Mouse (Mus musculus): ENCODE data around the gene BC016579. TPM values are rescaled to one million over a fixed set of nuclear protein-coding genes. Genes with fewer than 3 reads are reported as not detected.
A peak's percentile ranks its signal among the peaks of the same experiment; 100 is the strongest.

The BC016579 gene
- polyA plus RNA-seq, 1 experiment from 2014 or later: 0.24 TPM

DNA sequence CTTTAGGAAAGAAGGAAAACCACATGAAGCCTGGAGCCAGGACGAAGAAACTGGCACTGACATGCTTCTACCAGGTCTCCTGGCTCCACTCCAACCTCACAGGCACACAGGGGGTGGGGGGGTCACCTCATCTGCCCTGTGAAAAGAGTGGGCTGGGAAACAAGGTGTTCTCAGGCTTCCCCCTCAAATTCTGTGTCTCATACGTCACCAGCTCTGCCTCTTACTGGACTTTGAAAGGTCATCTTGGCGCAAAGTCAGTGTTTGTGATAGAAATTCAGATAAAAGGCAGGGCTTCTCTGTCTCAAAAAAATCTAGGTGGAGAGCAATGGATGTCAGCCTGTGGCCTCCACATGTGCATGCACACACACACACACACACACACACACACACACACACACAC is 12.6 kb downstream of the BC016579 start:
- H3K27me3 ChIP-seq: no peaks in the 10 kb centered on the region
- H3K4me2 ChIP-seq: no peak overlapping the region
- no peaks in the 10 kb centered on the region for H3K9me3 ChIP-seq (replicated peaks)
- no peak for DNase-seq
- no peak for ATAC-seq (ENCODE audit: low read depth)
- 45% methylated on average over 3 of the region's 3 CpGs for WGBS (ENCODE audit: insufficient replicate concordance)
- H3K9ac ChIP-seq: no peak overlapping the region
- no peaks in the 10 kb centered on the region for H3K36me3 ChIP-seq
- H3K4me1 ChIP-seq (replicated peaks): 0 out of 2 replicates have a peak, but pooled peaks cover 6% of the 10 kb centered on the region
- H3K27ac ChIP-seq: no peak overlapping the region
- no peak overlapping the region for H3K4me3 ChIP-seq (replicated peaks)

DNA sequence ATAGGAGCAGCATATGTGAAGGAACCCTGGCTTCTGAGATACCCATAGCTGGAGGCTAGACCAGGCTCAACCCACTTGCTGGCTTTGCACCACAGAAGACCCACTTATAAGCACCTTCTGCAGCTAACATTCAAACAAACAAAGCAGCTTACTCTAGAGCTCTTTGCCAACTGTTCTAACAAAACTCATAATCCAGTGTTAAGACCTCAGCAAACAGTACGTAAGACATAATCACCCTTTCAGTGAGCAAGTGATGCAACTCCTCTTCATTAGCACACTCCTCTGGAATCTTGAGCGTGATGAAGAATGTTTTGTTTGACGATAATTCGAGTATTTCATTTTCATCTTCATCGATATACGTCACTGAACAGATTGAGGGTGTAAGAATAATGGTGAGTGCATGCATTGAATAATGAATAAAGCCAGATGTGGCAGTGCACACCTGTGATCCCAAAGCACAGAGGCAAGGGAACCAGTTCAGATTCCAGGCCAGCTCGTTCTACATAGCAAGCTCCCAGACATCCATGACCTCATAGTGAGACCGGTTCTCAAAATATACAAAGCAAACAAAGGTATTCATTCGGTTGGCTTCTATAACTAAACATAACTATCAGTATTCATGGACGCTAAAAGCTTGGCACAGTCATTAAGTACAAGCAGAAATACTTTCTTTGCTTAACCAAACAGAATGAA is 13.7 kb downstream of the BC016579 start:
- Histone ChIP-seq H3K4me3 (replicated peaks) (no peak overlapping the region), H3K4me1 (replicated peaks) (0 out of 2 replicates have a peak, but pooled peaks cover 6% of the 10 kb centered on the region), H3K27ac (no peak overlapping the region), H3K9me3 (replicated peaks) (no peaks in the 10 kb centered on the region), H3K27me3 (no peaks in the 10 kb centered on the region), H3K4me2 (no peak overlapping the region), H3K36me3 (no peaks in the 10 kb centered on the region), H3K9ac (no peak overlapping the region)
- WGBS (ENCODE audit: insufficient replicate concordance): 75% methylated on average over 10 of the region's 10 CpGs
- no peak for DNase-seq
- ATAC-seq (ENCODE audit: low read depth): no peak

DNA sequence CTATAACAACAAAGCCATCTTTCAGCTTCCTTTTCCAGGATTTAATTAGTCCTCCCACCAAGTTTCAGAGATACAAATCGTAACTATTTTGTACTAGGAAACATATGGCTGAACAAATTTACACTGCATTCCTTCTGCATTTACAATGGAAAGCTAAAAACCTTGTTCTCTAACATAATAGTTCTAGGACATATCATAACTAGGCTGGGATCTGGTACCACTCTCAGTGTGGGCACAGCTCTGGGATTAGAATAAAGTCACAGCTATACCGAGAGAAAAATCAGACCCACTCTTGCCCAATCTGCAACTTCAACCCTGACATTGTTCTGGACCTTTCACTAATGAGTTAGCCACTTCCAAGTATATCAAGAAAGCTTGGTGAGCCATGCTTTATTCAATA is 18.0 kb downstream of the BC016579 start:
- H3K9me3 ChIP-seq (replicated peaks): no peaks in the 10 kb centered on the region
- no peak overlapping the region for H3K27ac ChIP-seq
- H3K4me1 ChIP-seq (replicated peaks): no peaks in the 10 kb centered on the region
- WGBS (ENCODE audit: insufficient replicate concordance): 69% methylated on average over 2 of the region's 2 CpGs
- no peaks in the 10 kb centered on the region for H3K27me3 ChIP-seq
- H3K4me2 ChIP-seq: no peak overlapping the region
- DNase-seq: no peak
- no peak for ATAC-seq (ENCODE audit: low read depth)
- no peak overlapping the region for H3K4me3 ChIP-seq (replicated peaks)
- H3K36me3 ChIP-seq: no peaks in the 10 kb centered on the region
- no peak overlapping the region for H3K9ac ChIP-seq

- no peak overlapping the region for H3K27ac ChIP-seq
- H3K4me1 ChIP-seq (replicated peaks): no peaks in the 10 kb centered on the region
- no peak overlapping the region for H3K9ac ChIP-seq
- DNase-seq (no peak), ATAC-seq (ENCODE audit: low read depth) (no peak)
- no peak overlapping the region for H3K4me2 ChIP-seq
- H3K4me3 ChIP-seq (replicated peaks): no peak overlapping the region
- 72% methylated on average over 4 of the region's 4 CpGs for WGBS (ENCODE audit: insufficient replicate concordance)
- H3K9me3 ChIP-seq (replicated peaks): no peaks in the 10 kb centered on the region
- H3K36me3 ChIP-seq: no peaks in the 10 kb centered on the region
- no peaks in the 10 kb centered on the region for H3K27me3 ChIP-seq
Observed at GRCm38 (mm10) chr16:45632420-45632819, 21.4 kb downstream of the BC016579 start.

- H3K27me3 ChIP-seq: no peaks in the 10 kb centered on the region
- no peaks in the 10 kb centered on the region for H3K9me3 ChIP-seq (replicated peaks)
- H3K36me3 ChIP-seq: no peaks in the 10 kb centered on the region
- no peak overlapping the region for H3K4me2 ChIP-seq
- H3K4me1 ChIP-seq (replicated peaks): no peaks in the 10 kb centered on the region
- WGBS (ENCODE audit: insufficient replicate concordance): 49% methylated on average over 5 of the region's 5 CpGs
- no peak overlapping the region for H3K9ac ChIP-seq
- peak; percentile 20 for DNase-seq
- H3K4me3 ChIP-seq (replicated peaks): no peak overlapping the region
- ATAC-seq (ENCODE audit: low read depth): no peak
- H3K27ac ChIP-seq: no peak overlapping the region
Observed at GRCm38 (mm10) chr16:45630347-45630960, 23.4 kb downstream of the BC016579 start.

DNA sequence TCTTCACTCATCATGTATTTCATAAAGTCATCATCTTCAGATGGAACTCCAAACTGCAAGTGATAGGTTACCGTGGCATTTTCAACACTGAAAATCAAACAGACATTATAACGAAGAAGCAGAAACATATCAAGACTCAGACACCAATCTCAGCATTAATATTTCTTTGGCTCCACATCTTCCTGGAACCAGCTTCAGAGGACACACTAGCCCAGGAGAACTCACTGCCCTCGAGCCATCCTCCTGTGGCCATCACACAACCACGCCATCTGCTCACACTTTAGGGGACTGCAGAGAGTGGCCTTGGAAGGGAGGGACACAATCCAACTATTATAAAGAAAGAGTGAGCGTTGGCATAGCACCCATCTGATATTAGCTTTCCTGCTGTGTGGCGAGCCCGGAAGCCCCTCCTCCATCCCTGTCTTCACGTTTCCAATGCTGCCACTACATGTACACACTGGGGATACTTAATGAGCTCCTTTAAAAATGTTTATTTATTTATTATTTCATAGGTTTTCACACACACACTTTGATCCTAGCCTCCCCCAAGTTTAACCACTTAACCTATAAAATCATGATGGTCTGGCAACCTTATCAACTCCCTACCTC is 24.3 kb downstream of the BC016579 start:
- no peak for ATAC-seq (ENCODE audit: low read depth)
- H3K36me3 ChIP-seq: no peaks in the 10 kb centered on the region
- 0 out of 2 replicates have a peak, but pooled peaks cover 5% of the 10 kb centered on the region for H3K4me1 ChIP-seq (replicated peaks)
- no peaks in the 10 kb centered on the region for H3K27me3 ChIP-seq
- DNase-seq: no peak
- no peak overlapping the region for H3K4me3 ChIP-seq (replicated peaks)
- 65% methylated on average over 8 of the region's 8 CpGs for WGBS (ENCODE audit: insufficient replicate concordance)
- H3K27ac ChIP-seq: no peak overlapping the region
- H3K9me3 ChIP-seq (replicated peaks): no peaks in the 10 kb centered on the region
- no peak overlapping the region for H3K9ac ChIP-seq
- no peak overlapping the region for H3K4me2 ChIP-seq

GRCm38 (mm10) chr16:45625342-45625741 is 28.5 kb downstream of the BC016579 start:
- Histone ChIP-seq H3K9me3 (replicated peaks) (no peaks in the 10 kb centered on the region), H3K27me3 (no peaks in the 10 kb centered on the region), H3K9ac (no peak overlapping the region), H3K4me3 (replicated peaks) (no peak overlapping the region), H3K4me1 (replicated peaks) (peaks cover 32% of the 10 kb centered on the region), H3K4me2 (no peak overlapping the region), H3K27ac (no peak overlapping the region), H3K36me3 (no peaks in the 10 kb centered on the region)
- WGBS (ENCODE audit: insufficient replicate concordance): 35% methylated on average over 2 of the region's 2 CpGs
- DNase-seq: no peak
- no peak for ATAC-seq (ENCODE audit: low read depth)

DNA sequence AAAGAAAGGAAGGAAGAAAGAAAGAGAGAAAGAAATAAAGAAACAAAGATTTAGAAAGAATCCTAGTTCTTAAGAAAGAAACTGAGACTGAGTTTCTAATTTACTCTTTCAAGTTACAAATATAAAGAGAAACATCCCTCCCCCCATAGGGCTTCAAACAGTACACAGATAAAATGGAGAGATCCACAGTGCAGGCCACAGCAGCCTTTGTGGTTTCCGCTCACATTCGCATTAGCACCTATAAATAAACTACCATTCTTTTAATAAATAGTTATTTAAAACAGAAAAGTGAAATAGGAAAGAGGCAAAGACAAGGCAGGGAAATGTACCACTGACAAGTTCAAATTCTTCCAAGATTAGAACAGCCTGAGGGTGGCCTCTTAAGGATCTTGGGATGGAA is 29.1 kb downstream of the BC016579 start:
- Histone ChIP-seq H3K9me3 (replicated peaks) (no peaks in the 10 kb centered on the region), H3K27ac (no peak overlapping the region), H3K9ac (no peak overlapping the region), H3K4me3 (replicated peaks) (no peak overlapping the region), H3K27me3 (no peaks in the 10 kb centered on the region), H3K36me3 (no peaks in the 10 kb centered on the region), H3K4me1 (replicated peaks) (peaks cover 37% of the 10 kb centered on the region), H3K4me2 (no peak overlapping the region)
- DNase-seq: no peak
- WGBS (ENCODE audit: insufficient replicate concordance): 31% methylated on average over 2 of the region's 2 CpGs
- no peak for ATAC-seq (ENCODE audit: low read depth)

- ATAC-seq (ENCODE audit: low read depth) (no peak), DNase-seq (no peak)
- H3K27ac ChIP-seq: no peak overlapping the region
- H3K9me3 ChIP-seq (replicated peaks): no peaks in the 10 kb centered on the region
- no peak overlapping the region for H3K4me3 ChIP-seq (replicated peaks)
- H3K36me3 ChIP-seq: no peaks in the 10 kb centered on the region
- peaks cover 45% of the 10 kb centered on the region for H3K4me1 ChIP-seq (replicated peaks)
- 16% methylated on average over 4 of the region's 4 CpGs for WGBS (ENCODE audit: insufficient replicate concordance)
- H3K27me3 ChIP-seq: no peaks in the 10 kb centered on the region
- H3K9ac ChIP-seq: no peak overlapping the region
- no peak overlapping the region for H3K4me2 ChIP-seq
Observed at GRCm38 (mm10) chr16:45623230-45623629, 30.6 kb downstream of the BC016579 start.

GRCm38 (mm10) chr16:45619751-45620375 is 34.0 kb downstream of the BC016579 start:
- WGBS (ENCODE audit: insufficient replicate concordance): 23% methylated on average over 8 of the region's 8 CpGs
- Histone ChIP-seq H3K9me3 (replicated peaks) (no peaks in the 10 kb centered on the region), H3K36me3 (no peaks in the 10 kb centered on the region), H3K4me3 (replicated peaks) (no peak overlapping the region), H3K4me1 (replicated peaks) (peaks cover 41% of the 10 kb centered on the region), H3K4me2 (no peak overlapping the region), H3K27me3 (no peaks in the 10 kb centered on the region), H3K9ac (no peak overlapping the region), H3K27ac (no peak overlapping the region)
- ATAC-seq (ENCODE audit: low read depth): peak; percentile 74
- DNase-seq: no peak

GRCm38 (mm10) chr16:45615944-45616343 is 37.9 kb downstream of the BC016579 start:
- Histone ChIP-seq H3K27me3 (no peaks in the 10 kb centered on the region), H3K9ac (no peak overlapping the region), H3K4me3 (replicated peaks) (no peak overlapping the region), H3K4me1 (replicated peaks) (peaks cover 19% of the 10 kb centered on the region), H3K9me3 (replicated peaks) (no peaks in the 10 kb centered on the region), H3K27ac (no peak overlapping the region), H3K36me3 (no peaks in the 10 kb centered on the region), H3K4me2 (no peak overlapping the region)
- DNase-seq (no peak), ATAC-seq (ENCODE audit: low read depth) (no peak)
- 64% methylated on average over 1 of the region's 1 CpGs for WGBS (ENCODE audit: insufficient replicate concordance)
